Mouse (Mus musculus): ENCODE measurements around the gene Med25. TPM values are rescaled to one million over a fixed set of nuclear protein-coding genes. Genes with fewer than 3 reads are reported as not detected.

Med25 gene
- polyA plus RNA-seq, 1 experiment from 2014 or later, result 97.3 TPM

- Histone ChIP-seq H3K9me3 (ENCODE audit: control insufficient read depth, low read length) (no peaks in the 10 kb centered on the region), H3K27ac (ENCODE audit: low read length) (peak overlapping the region; percentile 47), H3K4me1 (replicated peaks; ENCODE audit: control insufficient read depth, insufficient read depth, low read length) (peaks cover 34% of the 10 kb centered on the region), H3K36me3 (ENCODE audit: control insufficient read depth, insufficient read depth, low read length) (peaks cover 35% of the 10 kb centered on the region), H3K4me3 (ENCODE audit: low read length) (no peak overlapping the region), H3K27me3 (ENCODE audit: control insufficient read depth, insufficient read depth, low read depth, low read length) (no peaks in the 10 kb centered on the region), H3K4me2 (ENCODE audit: low read depth, low read length) (no peak overlapping the region), H3K9ac (ENCODE audit: low read length) (peak overlapping the region; percentile 10; the same call in 1 of the 2 replicates)
- 42% methylated on average over 22 of the region's 22 CpGs for WGBS
- peak; percentile 47 for ATAC-seq (ENCODE audit: low read depth)
These were observed 31.7 kb downstream of the Med25 start for GRCm38 (mm10) chr7:44860576-44861428.

GRCm38 (mm10) chr7:44859896-44860295 lies 32.6 kb downstream of the Med25 start:
- Histone ChIP-seq H3K36me3 (ENCODE audit: control insufficient read depth, insufficient read depth, low read length) (peaks cover 27% of the 10 kb centered on the region), H3K9ac (ENCODE audit: low read length) (no peak overlapping the region), H3K27ac (ENCODE audit: low read length) (no peak overlapping the region), H3K4me3 (ENCODE audit: low read length) (no peak overlapping the region), H3K4me2 (ENCODE audit: low read depth, low read length) (no peak overlapping the region), H3K9me3 (ENCODE audit: control insufficient read depth, low read length) (no peaks in the 10 kb centered on the region), H3K4me1 (replicated peaks; ENCODE audit: control insufficient read depth, insufficient read depth, low read length) (peaks cover 31% of the 10 kb centered on the region), H3K27me3 (ENCODE audit: control insufficient read depth, insufficient read depth, low read depth, low read length) (no peaks in the 10 kb centered on the region)
- 89% methylated on average over 11 of the region's 11 CpGs for whole genome bisulfite sequencing
- ATAC-seq (ENCODE audit: low read depth), result no peak

- 27% methylated on average over 8 of the region's 8 CpGs for WGBS
- Histone ChIP-seq H3K9me3 (ENCODE audit: control insufficient read depth, low read length) (no peaks in the 10 kb centered on the region), H3K4me2 (ENCODE audit: low read depth, low read length) (peak overlapping the region; percentile 76), H3K4me1 (replicated peaks; ENCODE audit: control insufficient read depth, insufficient read depth, low read length) (peaks cover 38% of the 10 kb centered on the region), H3K4me3 (ENCODE audit: low read length) (peak overlapping the region; percentile 65), H3K36me3 (ENCODE audit: control insufficient read depth, insufficient read depth, low read length) (peaks cover 10% of the 10 kb centered on the region), H3K27me3 (ENCODE audit: control insufficient read depth, insufficient read depth, low read depth, low read length) (no peaks in the 10 kb centered on the region), H3K27ac (ENCODE audit: low read length) (peak overlapping the region; percentile 85), H3K9ac (ENCODE audit: low read length) (peak overlapping the region; percentile 76)
- no peak for ATAC-seq (ENCODE audit: low read depth)
These were observed 34.6 kb downstream of the Med25 start for GRCm38 (mm10) chr7:44857905-44858304.

DNA sequence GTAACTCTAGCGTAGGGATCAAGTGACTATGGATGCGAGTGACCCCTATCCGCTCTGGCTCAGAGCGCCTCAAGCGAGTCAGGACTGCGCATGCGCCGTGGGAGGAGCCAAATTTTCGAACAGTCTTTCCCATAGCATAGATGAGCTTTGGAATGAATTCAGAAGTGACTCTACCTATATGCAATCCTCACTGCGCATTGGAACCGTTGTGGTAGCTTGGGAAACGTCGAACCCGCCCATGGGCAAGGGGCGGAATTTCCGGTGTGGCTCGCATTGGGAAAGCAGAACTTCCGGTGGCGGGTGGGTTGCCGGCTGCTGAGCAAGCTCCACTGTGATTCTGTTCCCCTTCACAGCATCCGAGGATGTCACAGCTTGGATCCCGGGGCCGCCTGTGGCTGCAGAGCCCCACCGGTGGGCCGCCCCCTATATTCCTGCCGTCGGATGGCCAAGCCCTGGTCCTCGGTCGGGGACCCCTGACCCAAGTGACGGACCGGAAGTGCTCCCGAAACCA lies 35.4 kb downstream of the Med25 start, which contains the start of gene Pnkp:
TSS of gene Pnkp (plus strand) at position 98 of the 511 bp plus-strand sequence.
- Histone ChIP-seq H3K4me3 (ENCODE audit: low read length) (peak within 1 kb of the TSS; percentile 65), H3K36me3 (ENCODE audit: control insufficient read depth, insufficient read depth, low read length) (peaks cover 5% of the 10 kb centered on the region; the same call in 1 of the 2 replicates), H3K9me3 (ENCODE audit: control insufficient read depth, low read length) (no peaks in the 10 kb centered on the region), H3K27ac (ENCODE audit: low read length) (peak within 1 kb of the TSS; percentile 85), H3K9ac (ENCODE audit: low read length) (peak within 1 kb of the TSS; percentile 76), H3K4me2 (ENCODE audit: low read depth, low read length) (peak within 1 kb of the TSS; percentile 76), H3K4me1 (replicated peaks; ENCODE audit: control insufficient read depth, insufficient read depth, low read length) (peaks cover 39% of the 10 kb centered on the region), H3K27me3 (ENCODE audit: control insufficient read depth, insufficient read depth, low read depth, low read length) (no peaks in the 10 kb centered on the region)
- ATAC-seq (ENCODE audit: low read depth), result peak; percentile 30
- under 1% methylated on average over 32 of the region's 32 CpGs for WGBS

GRCm38 (mm10) chr7:44856265-44856916 lies 36.1 kb downstream of the Med25 start:
- 59% methylated on average over 9 of the region's 9 CpGs for WGBS
- peak overlapping the region; percentile 85 for H3K27ac ChIP-seq (ENCODE audit: low read length)
- peaks cover 39% of the 10 kb centered on the region for H3K4me1 ChIP-seq (replicated peaks; ENCODE audit: control insufficient read depth, insufficient read depth, low read length)
- H3K9ac ChIP-seq (ENCODE audit: low read length), result peak overlapping the region; percentile 76
- H3K9me3 ChIP-seq (ENCODE audit: control insufficient read depth, low read length), result no peaks in the 10 kb centered on the region
- H3K27me3 ChIP-seq (ENCODE audit: control insufficient read depth, insufficient read depth, low read depth, low read length), result no peaks in the 10 kb centered on the region
- peaks cover 5% of the 10 kb centered on the region; the same call in 1 of the 2 replicates for H3K36me3 ChIP-seq (ENCODE audit: control insufficient read depth, insufficient read depth, low read length)
- peak overlapping the region; percentile 76 for H3K4me2 ChIP-seq (ENCODE audit: low read depth, low read length)
- H3K4me3 ChIP-seq (ENCODE audit: low read length), result peak overlapping the region; percentile 65
- ATAC-seq (ENCODE audit: low read depth), result no peak

GRCm38 (mm10) chr7:44855036-44855435 lies 37.5 kb downstream of the Med25 start:
- H3K36me3 ChIP-seq (ENCODE audit: control insufficient read depth, insufficient read depth, low read length), result peaks cover 5% of the 10 kb centered on the region; the same call in 1 of the 2 replicates
- H3K4me3 ChIP-seq (ENCODE audit: low read length), result peak overlapping the region; percentile 59
- 44% methylated on average over 10 of the region's 10 CpGs for WGBS
- H3K27me3 ChIP-seq (ENCODE audit: control insufficient read depth, insufficient read depth, low read depth, low read length), result no peaks in the 10 kb centered on the region
- ATAC-seq (ENCODE audit: low read depth), result peak; percentile 0; the same call in 1 of the 2 replicates
- H3K4me2 ChIP-seq (ENCODE audit: low read depth, low read length), result peak overlapping the region; percentile 87
- H3K9me3 ChIP-seq (ENCODE audit: control insufficient read depth, low read length), result no peaks in the 10 kb centered on the region
- H3K27ac ChIP-seq (ENCODE audit: low read length), result peak overlapping the region; percentile 98
- peak overlapping the region; percentile 74 for H3K9ac ChIP-seq (ENCODE audit: low read length)
- peaks cover 42% of the 10 kb centered on the region for H3K4me1 ChIP-seq (replicated peaks; ENCODE audit: control insufficient read depth, insufficient read depth, low read length)

- H3K27me3 ChIP-seq (ENCODE audit: control insufficient read depth, insufficient read depth, low read depth, low read length), result no peaks in the 10 kb centered on the region
- H3K4me3 ChIP-seq (ENCODE audit: low read length), result peak overlapping the region; percentile 59
- peaks cover 5% of the 10 kb centered on the region; the same call in 1 of the 2 replicates for H3K36me3 ChIP-seq (ENCODE audit: control insufficient read depth, insufficient read depth, low read length)
- H3K4me2 ChIP-seq (ENCODE audit: low read depth, low read length), result peak overlapping the region; percentile 87
- H3K4me1 ChIP-seq (replicated peaks; ENCODE audit: control insufficient read depth, insufficient read depth, low read length), result peaks cover 42% of the 10 kb centered on the region
- under 1% methylated on average over 45 of the region's 45 CpGs for WGBS
- H3K9me3 ChIP-seq (ENCODE audit: control insufficient read depth, low read length), result no peaks in the 10 kb centered on the region
- H3K9ac ChIP-seq (ENCODE audit: low read length), result peak overlapping the region; percentile 74
- peak; percentile 62 for ATAC-seq (ENCODE audit: low read depth)
- peak overlapping the region; percentile 98 for H3K27ac ChIP-seq (ENCODE audit: low read length)
These were observed 38.0 kb downstream of the Med25 start for GRCm38 (mm10) chr7:44854356-44855031.

DNA sequence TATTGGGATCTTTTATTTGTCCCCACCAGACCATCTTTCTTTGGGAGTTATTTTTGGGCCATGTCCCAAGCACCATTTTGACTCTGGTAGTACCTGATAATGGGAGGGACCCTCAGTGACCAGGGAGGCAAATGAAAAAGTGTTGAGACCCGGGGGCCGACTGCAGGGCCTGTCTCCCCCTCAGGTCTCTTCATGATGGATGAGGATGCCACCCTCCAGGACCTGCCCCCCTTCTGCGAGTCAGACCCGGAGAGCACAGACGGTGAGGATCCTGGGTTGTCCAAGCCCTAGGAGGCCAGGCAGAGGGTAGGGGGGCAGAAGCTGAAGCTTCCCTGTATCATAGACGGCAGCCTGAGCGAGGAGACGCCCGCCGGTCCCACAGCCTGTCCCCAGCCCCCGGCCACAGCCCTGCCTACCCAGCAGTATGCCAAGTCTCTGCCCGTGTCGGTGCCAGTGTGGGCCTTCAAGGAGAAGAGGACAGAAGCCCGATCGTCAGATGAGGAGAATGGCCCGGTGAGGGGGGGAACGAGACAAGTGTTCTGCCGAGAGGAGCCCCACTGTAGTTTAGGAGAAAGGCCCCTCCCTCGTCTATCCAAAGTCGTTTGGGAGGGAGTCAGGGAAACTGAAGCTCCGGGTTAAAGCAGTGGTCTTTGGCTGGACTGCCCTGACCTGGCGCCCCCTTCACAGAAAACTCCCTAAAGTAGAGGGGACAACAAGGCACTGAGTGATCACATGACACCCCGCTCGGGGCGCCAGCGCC lies 38.7 kb downstream of the Med25 start:
- 20% methylated on average over 26 of the region's 26 CpGs for WGBS
- peaks cover 5% of the 10 kb centered on the region; the same call in 1 of the 2 replicates for H3K36me3 ChIP-seq (ENCODE audit: control insufficient read depth, insufficient read depth, low read length)
- no peaks in the 10 kb centered on the region for H3K9me3 ChIP-seq (ENCODE audit: control insufficient read depth, low read length)
- peak overlapping the region; percentile 74 for H3K9ac ChIP-seq (ENCODE audit: low read length)
- H3K4me3 ChIP-seq (ENCODE audit: low read length), result peak overlapping the region; percentile 59
- peak overlapping the region; percentile 87 for H3K4me2 ChIP-seq (ENCODE audit: low read depth, low read length)
- H3K27ac ChIP-seq (ENCODE audit: low read length), result peak overlapping the region; percentile 98
- H3K27me3 ChIP-seq (ENCODE audit: control insufficient read depth, insufficient read depth, low read depth, low read length), result no peaks in the 10 kb centered on the region
- H3K4me1 ChIP-seq (replicated peaks; ENCODE audit: control insufficient read depth, insufficient read depth, low read length), result peaks cover 42% of the 10 kb centered on the region
- no peak for ATAC-seq (ENCODE audit: low read depth)
